Mouse (Mus musculus) lung, embryonic 15.5 days (tissue): ENCODE data around the gene Optn. TPM values are rescaled to one million over a fixed set of nuclear protein-coding genes. Genes with fewer than 3 reads are reported as not detected.
"Not testable (repeated sequence)": the region's sequence is repeated elsewhere in the genome, so short reads cannot be mapped to it uniquely, and the experiment has no call there.

Source experiments
- ATAC-seq: fragments of 200-750 bp; cut with Nextera tagmentation; 2 replicates; pipeline ENCODE4 v1.8.0; 2017; ENCODE audit warnings: moderate number of reproducible peaks, borderline replicate concordance; ENCODE audit not compliant: low FRiP score, low TSS enrichment; ENCODE audit errors: extremely low read depth
- H3K27ac ChIP-seq: fragments of 300-500 bp; sonication (generic); 2 replicates; pipeline ENCODE4 v1.5.1; 2015; ENCODE audit warnings: moderate library complexity, mild to moderate bottlenecking, inconsistent platforms
- H3K27me3 ChIP-seq: fragments of 300-500 bp; sonication (generic); 2 replicates; pipeline ENCODE4 v1.6.1; 2015; ENCODE audit warnings: inconsistent platforms
- H3K36me3 ChIP-seq: fragments of 300-500 bp; sonication (generic); 2 replicates; pipeline ENCODE4 v1.6.1; 2015; ENCODE audit warnings: inconsistent platforms
- H3K4me1 ChIP-seq: fragments of 300-500 bp; sonication (generic); 2 replicates; pipeline ENCODE4 v1.6.1; 2015; ENCODE audit warnings: inconsistent platforms
- H3K4me2 ChIP-seq: fragments of 300-500 bp; sonication (generic); 2 replicates; pipeline ENCODE4 v1.6.1; 2015; ENCODE audit warnings: inconsistent platforms, mild to moderate bottlenecking, moderate library complexity
- H3K4me3 ChIP-seq: fragments of 300-500 bp; sonication (generic); 2 replicates; pipeline ENCODE4 v1.5.1; 2015; ENCODE audit warnings: mild to moderate bottlenecking, inconsistent platforms
- H3K9ac ChIP-seq: fragments of 300-500 bp; sonication (generic); 2 replicates; pipeline ENCODE4 v1.6.1; 2015; ENCODE audit warnings: inconsistent platforms
- H3K9me3 ChIP-seq: fragments of 300-500 bp; sonication (generic); 2 replicates; pipeline ENCODE4 v1.6.1; 2016; ENCODE audit warnings: inconsistent platforms
- WGBS: fragments of 180-500 bp; shearing (Covaris S2); methylation state at CpG from one replicate; pipeline ENCODE4 v1.1.7; 2015; 5-methylcytosine and 5-hydroxymethylcytosine counted together
- polyA plus RNA-seq: library from polyadenylated mRNA; unstranded; fragments of >200 nt; fragmentation: Nextera tagmentation; extraction: Ambion mirVana; gene quantifications from 2 replicates; pipeline ENCODE4 v1.2.1, GENCODE M21; 2015

The Optn gene
- polyA plus RNA-seq, 1 experiment from 2014 or later = 10.5 TPM

- peak overlapping the region; percentile 16; the same call in 1 of the 2 replicates for H3K9ac ChIP-seq
- no peaks in the 10 kb centered on the region for H3K36me3 ChIP-seq
- peaks cover 5% of the 10 kb centered on the region; the same call in 1 of the 2 replicates for H3K4me1 ChIP-seq
- WGBS = 6% methylated on average over 14 of the region's 14 CpGs
- H3K27ac ChIP-seq = no peak overlapping the region
- no peaks in the 10 kb centered on the region for H3K9me3 ChIP-seq
- H3K4me3 ChIP-seq = peak overlapping the region; percentile 29
- H3K27me3 ChIP-seq = no peaks in the 10 kb centered on the region
- H3K4me2 ChIP-seq = peak overlapping the region; percentile 57
- no peak; the same call in 1 of the 2 replicates for ATAC-seq
These were observed 16.4 kb upstream of the Optn start for GRCm38 (mm10) chr2:5080053-5080787.

GRCm38 (mm10) chr2:5077937-5078336 is 14.1 kb upstream of the Optn start:
- Histone ChIP-seq H3K27ac (no peak overlapping the region), H3K4me2 (no peak overlapping the region), H3K4me1 (peaks cover 5% of the 10 kb centered on the region; the same call in 1 of the 2 replicates), H3K9ac (no peak overlapping the region), H3K4me3 (no peak overlapping the region), H3K36me3 (no peaks in the 10 kb centered on the region), H3K9me3 (no peaks in the 10 kb centered on the region), H3K27me3 (no peaks in the 10 kb centered on the region)
- 50% methylated on average over 2 of the region's 2 CpGs for WGBS
- no peak for ATAC-seq

DNA sequence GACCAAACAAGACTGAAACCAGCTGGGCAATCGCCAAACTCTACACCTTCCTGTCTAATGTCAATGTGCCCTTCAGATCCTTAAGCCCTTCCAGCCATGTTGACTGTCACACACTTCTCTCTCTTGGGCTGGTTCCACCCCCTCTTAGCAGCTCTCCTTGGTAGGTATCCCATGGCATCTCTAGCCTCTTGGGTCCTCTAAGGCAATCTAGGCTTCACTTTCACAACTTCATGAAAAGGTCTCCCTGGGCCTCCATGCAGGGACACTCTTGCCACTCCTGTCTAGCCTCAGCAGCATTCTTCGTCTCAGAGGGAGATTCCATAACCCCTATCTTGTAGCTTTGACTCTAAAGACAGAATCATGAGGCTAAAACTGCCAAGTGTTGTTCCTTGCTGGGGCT is 13.6 kb upstream of the Optn start:
- H3K9me3 ChIP-seq = no peaks in the 10 kb centered on the region
- H3K4me2 ChIP-seq = no peak overlapping the region
- H3K4me1 ChIP-seq = peaks cover 5% of the 10 kb centered on the region; the same call in 1 of the 2 replicates
- H3K27ac ChIP-seq = no peak overlapping the region
- no peaks in the 10 kb centered on the region for H3K27me3 ChIP-seq
- H3K9ac ChIP-seq = no peak overlapping the region
- 74% methylated on average over 2 of the region's 2 CpGs for WGBS
- no peak for ATAC-seq
- no peak overlapping the region for H3K4me3 ChIP-seq
- no peaks in the 10 kb centered on the region for H3K36me3 ChIP-seq

DNA sequence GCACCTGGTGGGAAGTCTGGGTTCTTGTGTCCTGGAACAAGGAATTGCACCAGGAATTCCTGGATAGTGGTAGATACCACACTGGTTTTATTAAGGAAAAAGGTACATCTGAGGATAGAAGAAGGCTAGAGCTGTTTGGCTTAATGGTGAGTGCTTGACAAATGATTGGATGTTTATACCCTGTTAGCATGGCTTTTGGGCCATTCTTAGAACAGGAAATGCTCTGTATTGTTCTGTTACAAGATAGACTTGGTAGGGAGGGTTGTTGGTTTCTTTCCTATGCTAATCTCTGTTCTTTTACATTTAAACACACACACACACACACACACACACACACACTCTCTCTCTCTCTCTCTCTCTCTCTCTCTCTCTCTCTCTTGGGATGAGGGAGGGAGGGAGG is 12.0 kb upstream of the Optn start:
- H3K9me3 ChIP-seq = no peaks in the 10 kb centered on the region
- ATAC-seq = no peak
- no peak overlapping the region for H3K4me2 ChIP-seq
- H3K4me1 ChIP-seq = peaks cover 5% of the 10 kb centered on the region; the same call in 1 of the 2 replicates
- H3K9ac ChIP-seq = no peak overlapping the region
- no peak overlapping the region for H3K27ac ChIP-seq
- H3K4me3 ChIP-seq = no peak overlapping the region
- H3K36me3 ChIP-seq = no peaks in the 10 kb centered on the region
- H3K27me3 ChIP-seq = no peaks in the 10 kb centered on the region

- H3K27ac ChIP-seq = no peak overlapping the region
- no peak overlapping the region for H3K4me2 ChIP-seq
- H3K4me1 ChIP-seq = peaks cover 2% of the 10 kb centered on the region; the same call in 1 of the 2 replicates
- H3K36me3 ChIP-seq = no peaks in the 10 kb centered on the region
- H3K9me3 ChIP-seq = no peaks in the 10 kb centered on the region
- no peak overlapping the region for H3K4me3 ChIP-seq
- H3K9ac ChIP-seq = no peak overlapping the region
- 51% methylated on average over 2 of the region's 2 CpGs for WGBS
- ATAC-seq = no peak
- no peaks in the 10 kb centered on the region for H3K27me3 ChIP-seq
These were observed 11.6 kb upstream of the Optn start for GRCm38 (mm10) chr2:5075432-5075831.

GRCm38 (mm10) chr2:5073785-5074184 is 9.9 kb upstream of the Optn start:
- no peaks in the 10 kb centered on the region for H3K9me3 ChIP-seq
- ATAC-seq = no peak
- H3K9ac ChIP-seq = no peak overlapping the region
- no peak overlapping the region for H3K4me3 ChIP-seq
- no peak overlapping the region for H3K27ac ChIP-seq
- H3K4me1 ChIP-seq = no peaks in the 10 kb centered on the region
- H3K36me3 ChIP-seq = no peaks in the 10 kb centered on the region
- H3K4me2 ChIP-seq = no peak overlapping the region
- WGBS = 89% methylated on average over 3 of the region's 3 CpGs
- H3K27me3 ChIP-seq = no peaks in the 10 kb centered on the region

- no peaks in the 10 kb centered on the region for H3K27me3 ChIP-seq
- H3K4me2 ChIP-seq = no peak overlapping the region
- 45% methylated on average over 4 of the region's 4 CpGs for WGBS
- no peaks in the 10 kb centered on the region for H3K36me3 ChIP-seq
- no peak overlapping the region for H3K27ac ChIP-seq
- H3K4me3 ChIP-seq = no peak overlapping the region
- H3K9ac ChIP-seq = no peak overlapping the region
- no peaks in the 10 kb centered on the region for H3K9me3 ChIP-seq
- no peak for ATAC-seq
- peaks cover 6% of the 10 kb centered on the region for H3K4me1 ChIP-seq
These were observed 4.1 kb upstream of the Optn start for GRCm38 (mm10) chr2:5067951-5068350.

GRCm38 (mm10) chr2:5067254-5067653 is 3.4 kb upstream of the Optn start:
- not testable (repeated sequence) for H3K9ac ChIP-seq, H3K27me3 ChIP-seq, H3K27ac ChIP-seq, H3K9me3 ChIP-seq, H3K4me3 ChIP-seq, ATAC-seq, H3K4me1 ChIP-seq, H3K4me2 ChIP-seq, H3K36me3 ChIP-seq
- 71% methylated on average over 2 of the region's 2 CpGs for WGBS

- H3K4me1 ChIP-seq = peaks cover 9% of the 10 kb centered on the region
- no peak for ATAC-seq
- H3K27me3 ChIP-seq = no peaks in the 10 kb centered on the region
- H3K9me3 ChIP-seq = no peaks in the 10 kb centered on the region
- peak overlapping the region; percentile 67 for H3K4me3 ChIP-seq
- no peak overlapping the region for H3K9ac ChIP-seq
- H3K27ac ChIP-seq = no peak overlapping the region
- WGBS = 26% methylated on average over 4 of the region's 4 CpGs
- H3K4me2 ChIP-seq = peak overlapping the region; percentile 96
- H3K36me3 ChIP-seq = no peaks in the 10 kb centered on the region
These were observed 396 bp upstream of the Optn start for GRCm38 (mm10) chr2:5064247-5064646.

GRCm38 (mm10) chr2:5062496-5063298 is 1.2 kb downstream of the Optn start:
- Histone ChIP-seq H3K27me3 (no peaks in the 10 kb centered on the region), H3K9me3 (no peaks in the 10 kb centered on the region), H3K36me3 (no peaks in the 10 kb centered on the region), H3K4me1 (peaks cover 16% of the 10 kb centered on the region), H3K4me3 (peak overlapping the region; percentile 67), H3K9ac (no peak overlapping the region), H3K4me2 (peak overlapping the region; percentile 96), H3K27ac (no peak overlapping the region)
- ATAC-seq = no peak
- WGBS = 40% methylated on average over 16 of the region's 16 CpGs

DNA sequence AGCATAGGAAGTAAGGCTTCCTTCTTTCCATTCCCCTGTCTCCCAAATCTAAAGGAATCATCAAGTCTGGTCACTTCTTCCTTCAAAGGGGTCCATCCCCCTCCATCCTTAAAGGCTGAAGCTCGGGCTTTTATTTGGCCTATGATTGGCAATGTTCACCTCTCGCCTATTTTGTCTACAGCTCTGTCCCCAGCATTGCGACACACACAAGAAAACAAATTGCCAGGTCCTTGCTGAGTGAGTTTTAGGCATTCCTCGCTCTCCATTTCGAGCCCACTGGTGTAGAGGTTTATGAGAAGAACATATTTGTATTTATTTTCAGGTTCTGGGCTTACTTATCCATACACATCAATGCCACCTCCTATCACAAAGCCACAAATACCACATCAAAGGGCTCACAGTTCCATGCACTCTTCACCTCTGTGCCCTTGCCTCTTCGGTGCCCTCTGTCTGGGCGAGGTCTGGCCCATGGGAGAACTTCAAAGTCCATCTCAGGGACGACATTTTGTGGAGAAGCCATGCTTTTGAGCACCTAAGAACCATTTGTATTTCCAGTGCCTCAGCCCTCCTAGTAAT is 2.6 kb downstream of the Optn start:
- no peaks in the 10 kb centered on the region for H3K36me3 ChIP-seq
- no peak overlapping the region for H3K4me3 ChIP-seq
- H3K4me2 ChIP-seq = no peak overlapping the region
- H3K9me3 ChIP-seq = no peaks in the 10 kb centered on the region
- H3K27ac ChIP-seq = no peak overlapping the region
- no peak overlapping the region for H3K9ac ChIP-seq
- WGBS = 67% methylated on average over 8 of the region's 8 CpGs
- no peaks in the 10 kb centered on the region for H3K27me3 ChIP-seq
- no peak for ATAC-seq
- H3K4me1 ChIP-seq = peaks cover 16% of the 10 kb centered on the region

GRCm38 (mm10) chr2:5059997-5060396 is 3.9 kb downstream of the Optn start:
- Histone ChIP-seq H3K4me1 (peaks cover 16% of the 10 kb centered on the region), H3K4me3 (no peak overlapping the region), H3K4me2 (no peak overlapping the region), H3K9me3 (no peaks in the 10 kb centered on the region), H3K36me3 (no peaks in the 10 kb centered on the region), H3K27me3 (no peaks in the 10 kb centered on the region), H3K9ac (no peak overlapping the region), H3K27ac (no peak overlapping the region)
- 79% methylated on average over 4 of the region's 4 CpGs for WGBS
- no peak for ATAC-seq
